Mouse (Mus musculus) ovary, postnatal 36 days (tissue): ENCODE results near the gene Rcbtb2.

Experiments
- DNase-seq: peaks from one replicate; pipeline ENCODE4 v3.0.0; 2022; ENCODE audit warnings: low spot score, mixed read lengths

The Rcbtb2 gene

GRCm38 (mm10) chr14:73209262-73209661 is 86.4 kb downstream of the Rcbtb2 start:
- peak; percentile 12 for DNase-seq

GRCm38 (mm10) chr14:73210196-73210595 is 87.4 kb downstream of the Rcbtb2 start:
- DNase-seq: no peak

DNA sequence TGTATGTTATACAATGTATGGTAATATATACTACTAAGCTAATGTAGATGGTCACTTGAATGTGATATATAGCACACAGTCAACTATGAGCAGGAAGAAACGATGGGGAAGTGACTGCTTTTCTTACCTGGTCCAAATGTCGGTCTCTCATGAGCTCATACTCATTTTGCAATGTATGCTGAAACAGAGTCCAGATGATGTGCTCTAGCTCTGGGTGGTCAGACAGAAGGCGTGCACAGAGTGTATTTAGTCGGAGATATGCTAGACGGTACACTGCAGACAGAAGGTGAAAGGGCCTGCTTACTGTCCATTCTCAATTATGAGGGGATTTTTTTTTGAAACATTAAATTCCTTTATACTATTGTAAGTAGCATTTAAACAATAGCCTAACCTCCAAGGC is 88.6 kb downstream of the Rcbtb2 start:
- DNase-seq: no peak

DNA sequence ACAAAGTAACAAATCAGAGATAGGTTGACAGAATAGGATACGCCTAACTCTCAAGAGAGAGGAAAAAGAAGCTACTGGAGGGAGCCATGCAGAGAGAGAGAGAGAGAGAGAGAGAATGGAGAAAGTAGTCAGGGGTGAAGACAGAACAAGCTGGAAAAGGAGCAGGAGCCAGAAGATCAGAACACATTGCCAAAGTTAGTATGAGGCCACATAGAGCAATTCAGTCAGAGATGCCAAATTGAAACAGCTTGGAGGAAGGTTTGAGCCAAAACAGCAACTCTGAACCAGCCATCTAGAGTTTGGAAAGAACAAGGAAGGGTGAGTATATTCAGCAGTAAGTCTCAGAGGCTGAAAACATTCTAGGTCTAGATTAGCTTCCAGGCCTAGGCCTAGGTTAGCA is 94.2 kb downstream of the Rcbtb2 start:
- DNase-seq: no peak

GRCm38 (mm10) chr14:73222316-73222970 is 99.6 kb downstream of the Rcbtb2 start:
- DNase-seq: no peak

- DNase-seq: no peak
Observed at GRCm38 (mm10) chr14:73226346-73226745, 103.5 kb downstream of the Rcbtb2 start.

DNA sequence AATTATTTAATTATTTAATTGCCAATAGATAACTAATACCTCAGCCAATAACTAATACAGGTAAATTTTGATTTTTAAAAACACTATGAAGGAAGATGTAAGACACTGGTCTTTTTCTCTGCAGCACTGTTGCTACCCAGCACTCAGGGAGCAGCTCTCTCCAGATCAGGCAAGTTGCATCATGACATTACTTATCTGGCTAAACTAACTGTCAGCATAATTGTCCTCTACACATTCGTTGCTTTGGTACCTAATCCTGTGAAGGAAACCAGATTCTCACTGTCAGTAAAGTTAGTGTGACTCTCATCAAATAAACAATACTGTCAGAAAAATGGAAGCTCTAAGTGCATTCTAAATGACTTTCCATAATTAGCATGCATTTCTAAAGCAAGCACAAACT is 104.0 kb downstream of the Rcbtb2 start:
- DNase-seq: no peak

DNA sequence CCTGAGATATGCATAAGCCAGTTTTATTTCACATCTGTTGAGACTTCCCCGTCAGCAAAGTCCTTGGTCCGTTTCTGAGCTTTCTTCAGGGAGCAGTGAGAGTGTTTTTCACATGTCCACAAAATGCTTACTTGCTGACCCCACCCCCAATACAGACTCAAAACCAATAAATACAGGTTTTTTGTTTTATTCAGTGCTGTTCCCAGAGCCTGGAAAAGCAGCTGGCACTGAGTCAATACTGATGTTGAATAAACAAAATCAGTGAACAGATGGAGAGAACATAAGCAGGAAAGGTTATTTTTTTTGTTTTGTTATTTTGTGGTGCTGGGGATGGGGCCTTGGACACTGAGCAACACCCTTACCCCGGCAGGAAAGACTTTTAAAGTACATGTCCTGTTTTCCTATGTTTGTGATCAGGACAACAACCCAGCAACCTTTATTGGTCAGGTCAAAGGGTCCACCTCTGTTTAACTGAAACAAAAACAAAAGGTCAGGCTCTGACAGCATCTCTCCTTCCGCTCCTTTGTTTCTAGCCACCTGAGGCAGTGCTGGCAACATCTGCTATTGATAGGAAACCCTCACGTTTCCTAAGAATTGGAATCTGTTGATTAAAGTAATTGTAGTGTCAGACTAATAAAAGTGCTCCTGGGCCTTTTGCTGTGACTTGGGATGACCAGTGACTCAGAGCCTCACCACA is 108.6 kb downstream of the Rcbtb2 start:
- no peak for DNase-seq

DNA sequence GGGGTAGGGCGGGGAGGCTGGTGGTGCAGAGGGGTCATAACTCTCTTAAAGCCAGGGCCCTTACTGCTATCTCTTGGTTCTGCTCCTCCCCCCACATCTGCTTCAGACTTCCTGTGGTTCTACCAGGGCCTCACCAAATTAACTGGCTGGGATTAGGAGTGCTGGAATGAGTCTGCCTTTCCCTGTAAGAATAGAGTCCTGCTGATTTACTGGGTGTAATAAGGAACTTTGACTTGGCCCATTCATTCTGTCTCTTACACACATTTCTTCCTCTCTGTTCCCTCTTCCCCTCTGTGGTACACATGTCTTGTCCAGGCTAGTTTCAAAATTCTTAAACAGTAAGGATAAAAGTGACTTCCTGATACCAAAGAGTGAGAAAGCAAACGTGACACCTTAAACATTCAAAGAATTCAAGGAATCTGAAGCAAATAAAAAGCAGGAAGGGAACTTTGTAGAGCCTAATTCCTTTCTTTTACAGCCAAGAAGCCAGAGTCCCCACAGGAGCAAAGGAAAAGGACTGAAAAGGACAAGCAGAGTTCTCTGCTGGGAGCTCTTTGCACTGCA is 111.7 kb downstream of the Rcbtb2 start:
- DNase-seq: no peak

DNA sequence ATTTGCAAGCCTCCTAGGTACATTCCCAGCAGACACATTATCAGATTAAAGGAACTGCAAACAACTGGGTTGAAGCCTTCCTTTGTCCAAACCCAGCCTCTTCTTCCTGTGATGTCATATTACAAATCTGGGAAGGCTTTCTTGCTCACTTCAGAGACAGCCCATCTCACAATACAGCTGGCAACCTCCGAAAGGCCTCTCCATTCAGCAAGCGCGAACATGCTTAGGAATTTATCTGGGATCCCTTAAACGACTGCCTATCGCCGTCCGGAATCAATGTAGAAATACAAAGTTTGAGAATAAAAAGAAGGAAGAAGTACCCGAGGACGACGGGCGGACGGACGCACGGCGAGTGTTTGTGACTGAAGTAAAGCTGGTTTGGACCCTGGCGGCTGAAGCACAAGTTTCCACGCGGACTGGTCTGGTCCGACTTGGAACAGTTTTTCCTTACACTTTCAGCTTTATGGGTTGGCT is 115.0 kb downstream of the Rcbtb2 start, which contains the start of gene Lpar6:
Gene Lpar6, plus strand, starts transcription at position 48 of the 474 bp plus-strand sequence.
- DNase-seq: peak; percentile 59

- DNase-seq: peak; percentile 33
Observed at GRCm38 (mm10) chr14:73238498-73239250, 115.8 kb downstream of the Rcbtb2 start.

- DNase-seq: no peak
Observed at GRCm38 (mm10) chr14:73239291-73239690, 116.5 kb downstream of the Rcbtb2 start.

- DNase-seq: no peak
Observed at GRCm38 (mm10) chr14:73239857-73240256, 117.0 kb downstream of the Rcbtb2 start.

GRCm38 (mm10) chr14:73244061-73244597 is 121.3 kb downstream of the Rcbtb2 start:
- DNase-seq: no peak

DNA sequence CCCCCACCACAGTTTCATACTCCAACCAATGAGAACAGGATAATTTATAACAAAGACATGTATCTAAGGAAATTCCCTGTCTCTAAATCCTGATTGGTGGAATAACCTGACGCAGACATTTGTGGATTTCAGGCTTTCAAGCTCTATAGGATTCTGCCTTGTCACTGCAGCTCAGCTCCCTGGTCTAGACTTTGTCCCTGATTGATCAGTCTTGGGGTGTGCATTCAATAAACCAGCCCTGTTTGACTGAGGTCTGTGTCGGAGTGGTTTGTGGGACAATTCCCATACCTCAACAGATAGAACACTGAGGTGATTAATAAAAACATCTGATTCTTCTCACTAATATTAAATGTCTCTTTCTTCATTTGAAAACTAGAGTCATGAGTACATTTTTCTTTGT is 127.2 kb downstream of the Rcbtb2 start:
- DNase-seq: no peak

DNA sequence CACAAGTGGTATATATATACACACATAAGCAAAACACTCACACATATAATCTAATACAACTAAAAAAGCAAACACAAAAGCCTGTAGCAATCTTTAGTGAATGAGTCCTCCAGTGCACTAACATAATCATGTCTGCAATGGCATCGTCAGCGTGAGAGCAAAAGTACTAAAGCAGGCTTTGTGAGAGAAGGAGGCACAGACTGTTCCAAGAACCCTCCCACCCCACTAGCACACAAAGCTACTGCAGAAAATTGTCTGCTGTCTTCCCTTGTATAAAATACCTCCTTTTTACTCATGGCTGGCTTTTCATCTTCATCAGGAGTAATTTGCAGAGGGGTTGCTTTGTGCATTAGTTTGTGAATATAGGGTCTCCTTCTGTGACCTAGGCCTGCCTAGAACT is 129.4 kb downstream of the Rcbtb2 start:
- DNase-seq: no peak

GRCm38 (mm10) chr14:73253453-73254251 is 130.8 kb downstream of the Rcbtb2 start:
- DNase-seq: no peak

DNA sequence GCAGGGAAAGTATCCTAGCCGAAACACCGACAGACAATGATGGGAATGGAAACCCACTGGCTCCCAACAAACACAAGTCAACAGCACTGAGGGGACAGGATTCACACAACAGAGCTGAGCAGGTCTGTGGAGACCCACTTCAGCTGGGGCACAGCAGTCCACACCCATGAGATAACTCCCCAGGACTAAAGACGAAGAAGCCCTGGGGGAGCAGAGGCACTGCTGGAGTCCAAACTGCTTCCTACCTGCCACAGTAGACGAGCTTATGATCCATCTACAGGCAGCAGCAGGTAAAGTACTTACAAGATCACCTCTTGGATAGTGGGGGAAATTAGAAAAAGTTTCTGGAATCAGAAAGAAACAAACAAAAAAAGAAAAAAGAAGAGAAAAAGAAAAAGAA is 131.6 kb downstream of the Rcbtb2 start:
- DNase-seq: no peak

DNA sequence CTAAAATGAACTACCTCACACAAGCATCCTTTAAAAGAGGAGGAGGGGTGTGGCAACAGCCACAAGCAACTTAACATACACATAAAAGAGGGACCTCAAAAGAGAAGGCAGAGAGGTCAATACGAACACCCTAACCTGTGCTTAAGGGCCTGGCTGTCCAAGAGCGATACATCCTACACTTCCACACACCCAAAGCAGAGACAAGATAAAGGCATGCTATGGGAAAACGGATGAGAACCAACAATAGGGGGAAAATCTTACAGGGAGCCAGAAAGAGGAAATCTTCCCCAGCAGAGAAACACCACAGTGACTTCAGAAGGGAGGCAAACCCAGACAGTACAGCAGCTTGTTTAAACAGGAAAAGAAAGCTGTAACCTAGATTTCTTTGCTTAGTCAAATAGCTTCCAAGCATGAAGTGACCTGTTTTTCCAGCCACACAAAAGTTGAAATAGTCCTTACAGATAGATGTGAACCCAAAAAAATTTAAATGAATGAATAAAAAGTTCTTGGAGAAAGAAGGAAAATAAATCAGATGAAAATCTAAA is 132.7 kb downstream of the Rcbtb2 start:
- no peak for DNase-seq

- no peak for DNase-seq
Observed at GRCm38 (mm10) chr14:73257348-73257747, 134.5 kb downstream of the Rcbtb2 start.
